Mouse (Mus musculus): ENCODE results near the gene Ssh3. TPM values are rescaled to one million over a fixed set of nuclear protein-coding genes. Genes with fewer than 3 reads are reported as not detected.

Gene Ssh3
- polyA plus RNA-seq (2016; fragmentation: Nextera tagmentation; extraction: Ambion mirVana), result 4.2 and 4.5 TPM in 2 replicates

DNA sequence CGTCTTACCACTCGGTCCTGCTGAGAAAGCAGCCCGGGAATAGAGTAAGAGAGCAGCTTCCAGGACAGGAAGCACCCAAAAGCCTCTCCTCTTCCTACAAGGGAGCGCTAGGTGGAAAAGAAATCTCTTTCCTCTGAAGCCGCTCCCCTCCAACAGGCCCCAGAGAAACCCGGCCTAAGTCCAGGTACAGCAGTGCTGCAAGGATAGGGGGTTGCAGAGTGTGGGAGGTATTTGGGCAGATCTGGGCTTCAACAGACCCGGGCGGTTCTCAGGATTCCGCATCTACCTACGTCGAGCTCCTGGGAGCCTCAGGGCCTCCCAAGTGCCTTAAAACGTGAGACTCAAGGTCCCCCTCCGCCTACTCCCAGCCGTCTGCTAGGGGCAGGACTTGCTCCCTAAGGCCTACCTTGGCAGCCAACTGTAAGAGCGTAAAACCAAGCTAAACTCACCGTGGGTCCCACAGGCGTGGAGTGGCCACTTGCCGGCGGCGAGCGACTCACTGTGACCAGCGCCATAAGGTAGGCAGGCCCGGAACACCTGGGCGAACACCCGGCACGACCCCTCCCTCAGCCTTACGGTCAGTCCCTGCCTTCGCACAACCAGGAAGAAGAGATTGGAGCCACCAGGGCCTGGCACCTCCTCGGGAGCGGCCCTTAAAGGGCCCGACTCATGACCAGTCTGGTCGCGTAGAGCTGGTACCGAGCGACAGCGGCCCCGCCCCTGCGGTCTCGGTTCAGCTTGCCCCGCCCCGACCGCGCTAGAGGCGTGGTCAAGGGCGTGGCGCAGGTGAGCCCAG is at the start of gene Ssh3:
TSS of gene Ssh3 (minus strand) at position 615 of the 796 bp plus-strand sequence.
- peak; percentile 62 for DNase-seq (ENCODE audit: low spot score)
- Histone ChIP-seq H3K4me1 (peaks cover 12% of the 10 kb centered on the region), H3K36me3 (replicated peaks) (peaks cover 6% of the 10 kb centered on the region; the same call in 1 of the 2 replicates), H3K27ac (replicated peaks) (0 out of 2 replicates have a peak within 1 kb of the TSS, but pooled peaks have one; percentile 26), H3K9me3 (no peaks in the 10 kb centered on the region), H3K4me3 (peak within 1 kb of the TSS; percentile 61), H3K27me3 (replicated peaks; ENCODE audit: low read depth, poor library complexity, severe bottlenecking) (peaks cover 61% of the 10 kb centered on the region)
- 4% methylated on average over 46 of the region's 46 CpGs for WGBS

DNA sequence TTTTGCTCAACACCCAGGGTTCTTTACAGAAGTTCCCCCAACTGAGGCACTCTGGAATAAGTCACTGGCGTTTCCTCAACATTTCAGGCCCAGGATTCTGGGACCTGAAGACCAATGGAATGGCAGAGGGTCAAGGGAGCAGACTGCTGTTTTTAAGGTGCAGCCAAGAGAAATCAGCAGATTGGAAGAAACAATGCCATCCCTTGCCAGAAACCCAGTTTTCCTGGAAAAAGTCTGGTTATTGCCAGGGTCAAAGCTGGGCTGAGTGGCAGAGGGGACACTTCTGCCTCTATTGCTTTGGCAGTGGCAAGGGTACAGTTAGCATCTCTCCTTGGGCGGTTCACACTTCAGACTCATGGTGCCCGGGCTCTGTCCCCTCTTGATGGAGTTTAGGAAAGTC is 48.2 kb upstream of the Ssh3 start:
- peaks cover 72% of the 10 kb centered on the region for H3K36me3 ChIP-seq (replicated peaks)
- WGBS, result 91% methylated on average over 3 of the region's 3 CpGs
- H3K4me3 ChIP-seq, result no peak overlapping the region
- no peaks in the 10 kb centered on the region for H3K9me3 ChIP-seq
- H3K27ac ChIP-seq (replicated peaks), result no peak overlapping the region
- peak; percentile 6 for DNase-seq (ENCODE audit: low spot score)
- H3K27me3 ChIP-seq (replicated peaks; ENCODE audit: low read depth, poor library complexity, severe bottlenecking), result no peaks in the 10 kb centered on the region
- H3K4me1 ChIP-seq, result no peaks in the 10 kb centered on the region

DNA sequence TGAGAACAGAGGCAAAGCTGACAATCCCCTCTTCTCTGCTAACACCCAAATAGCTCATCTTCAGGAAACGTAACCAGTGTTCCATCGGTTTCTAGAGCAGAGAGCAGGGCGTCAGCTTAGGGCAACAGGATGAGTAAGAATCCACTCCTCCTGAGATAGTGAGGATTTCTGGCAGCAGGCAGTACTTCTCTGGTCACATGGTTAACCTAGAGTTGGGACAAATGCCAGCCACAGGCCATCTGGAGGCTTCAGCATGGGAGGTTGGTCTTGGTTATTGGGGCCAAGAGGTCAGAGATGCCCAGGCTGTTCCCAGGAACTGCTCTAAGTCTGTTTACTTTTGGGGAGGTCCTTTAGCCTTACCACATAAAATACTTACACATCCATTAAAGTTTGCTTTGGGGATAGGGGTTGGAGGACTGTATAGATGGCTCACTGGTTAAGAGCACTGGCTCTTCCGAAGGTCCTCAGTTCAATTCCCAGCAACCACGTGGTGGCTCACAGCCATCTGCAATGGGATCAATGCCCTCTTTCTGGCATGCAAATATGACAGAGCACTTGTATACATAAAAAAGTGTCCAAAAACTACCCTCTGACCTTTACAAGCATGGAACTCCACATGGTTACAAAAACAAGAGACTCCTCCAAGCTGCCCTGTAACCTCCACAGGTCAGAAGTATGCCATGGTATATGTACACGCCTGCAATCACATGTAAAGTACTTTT is 46.4 kb upstream of the Ssh3 start:
- H3K9me3 ChIP-seq, result no peaks in the 10 kb centered on the region
- no peak overlapping the region for H3K4me3 ChIP-seq
- H3K27me3 ChIP-seq (replicated peaks; ENCODE audit: low read depth, poor library complexity, severe bottlenecking), result no peaks in the 10 kb centered on the region
- H3K4me1 ChIP-seq, result no peaks in the 10 kb centered on the region
- DNase-seq (ENCODE audit: low spot score), result no peak
- H3K27ac ChIP-seq (replicated peaks), result no peak overlapping the region
- WGBS, result 83% methylated on average over 6 of the region's 6 CpGs
- peaks cover 56% of the 10 kb centered on the region for H3K36me3 ChIP-seq (replicated peaks)

DNA sequence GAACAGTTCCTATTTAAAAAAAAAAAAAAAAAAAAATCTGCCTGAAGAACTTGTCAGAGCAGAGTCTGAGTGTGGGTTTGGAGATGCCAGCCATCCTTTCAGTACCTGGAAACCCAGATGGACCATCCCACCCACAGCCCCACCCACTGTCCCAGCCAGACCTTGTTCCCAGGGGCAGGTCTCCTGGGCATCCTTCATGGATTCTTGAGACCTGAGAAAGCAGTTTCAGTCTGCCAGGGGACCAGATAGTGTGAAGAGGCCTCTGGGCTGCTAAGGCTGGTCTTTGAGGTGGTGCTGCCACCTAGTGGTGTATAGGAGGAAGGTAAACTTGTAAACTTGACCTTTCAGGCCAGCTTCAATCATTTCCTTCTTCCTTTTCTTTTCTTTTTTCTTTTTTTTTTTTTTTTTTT is 40.8 kb upstream of the Ssh3 start:
- peaks cover 13% of the 10 kb centered on the region for H3K4me1 ChIP-seq
- H3K27me3 ChIP-seq (replicated peaks; ENCODE audit: low read depth, poor library complexity, severe bottlenecking), result no peaks in the 10 kb centered on the region
- no peak overlapping the region for H3K4me3 ChIP-seq
- H3K27ac ChIP-seq (replicated peaks), result no peak overlapping the region
- peaks cover 5% of the 10 kb centered on the region for H3K36me3 ChIP-seq (replicated peaks)
- H3K9me3 ChIP-seq, result no peaks in the 10 kb centered on the region
- peak; percentile 69 for DNase-seq (ENCODE audit: low spot score)

DNA sequence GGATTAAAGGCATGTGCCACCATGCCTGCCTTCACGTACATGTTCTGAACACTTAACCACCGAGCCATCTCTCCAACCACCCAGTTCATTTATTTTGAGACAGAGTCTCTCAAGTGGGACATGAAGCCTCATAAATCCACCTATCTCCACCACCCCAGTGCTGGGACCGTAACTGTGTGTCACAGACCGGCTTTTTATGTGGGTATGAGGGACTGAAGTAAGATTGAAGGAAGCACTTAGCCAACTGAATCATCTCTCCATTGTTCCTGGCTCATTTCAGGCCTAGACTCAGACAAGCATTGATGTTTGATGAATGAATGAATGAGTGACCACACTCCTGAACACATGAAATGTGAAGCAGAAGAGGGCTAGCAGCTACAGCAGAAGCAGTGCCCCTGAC is 40.3 kb upstream of the Ssh3 start:
- WGBS, result 92% methylated on average over 4 of the region's 4 CpGs
- Histone ChIP-seq H3K27ac (replicated peaks) (no peak overlapping the region), H3K27me3 (replicated peaks; ENCODE audit: low read depth, poor library complexity, severe bottlenecking) (no peaks in the 10 kb centered on the region), H3K36me3 (replicated peaks) (peaks cover 5% of the 10 kb centered on the region), H3K4me1 (peaks cover 18% of the 10 kb centered on the region), H3K4me3 (no peak overlapping the region), H3K9me3 (no peaks in the 10 kb centered on the region)
- DNase-seq (ENCODE audit: low spot score), result no peak

DNA sequence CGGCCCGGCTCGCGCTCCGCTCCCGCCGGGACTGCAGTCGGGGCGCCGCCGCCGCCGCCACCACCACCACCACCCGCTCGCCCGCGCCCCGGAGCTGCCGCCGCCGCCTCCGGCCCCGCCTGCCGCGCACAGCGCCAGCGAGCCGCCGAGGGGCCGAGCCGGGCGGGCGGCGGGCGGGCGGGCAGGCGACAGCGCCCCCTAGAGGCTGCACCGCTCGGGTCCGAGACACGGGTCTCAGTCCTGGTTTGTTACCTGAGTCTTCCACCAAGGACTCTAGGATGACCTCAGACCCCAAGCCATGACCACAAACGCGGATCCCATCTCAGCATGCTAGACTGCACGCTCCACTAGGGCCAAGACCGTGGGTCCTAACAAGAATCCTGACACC is 37.2 kb upstream of the Ssh3 start, which contains the start of gene Grk2:
TSS of gene Grk2 (minus strand) at position 33 of the 388 bp plus-strand sequence.
- H3K36me3 ChIP-seq (replicated peaks), result no peaks in the 10 kb centered on the region
- H3K9me3 ChIP-seq, result no peaks in the 10 kb centered on the region
- peak within 1 kb of the TSS; percentile 96 for H3K4me3 ChIP-seq
- H3K27ac ChIP-seq (replicated peaks), result peak within 1 kb of the TSS; percentile 94
- DNase-seq (ENCODE audit: low spot score), result peak; percentile 90
- no peaks in the 10 kb centered on the region for H3K27me3 ChIP-seq (replicated peaks; ENCODE audit: low read depth, poor library complexity, severe bottlenecking)
- H3K4me1 ChIP-seq, result peaks cover 49% of the 10 kb centered on the region
- WGBS, result 9% methylated on average over 46 of the region's 46 CpGs

DNA sequence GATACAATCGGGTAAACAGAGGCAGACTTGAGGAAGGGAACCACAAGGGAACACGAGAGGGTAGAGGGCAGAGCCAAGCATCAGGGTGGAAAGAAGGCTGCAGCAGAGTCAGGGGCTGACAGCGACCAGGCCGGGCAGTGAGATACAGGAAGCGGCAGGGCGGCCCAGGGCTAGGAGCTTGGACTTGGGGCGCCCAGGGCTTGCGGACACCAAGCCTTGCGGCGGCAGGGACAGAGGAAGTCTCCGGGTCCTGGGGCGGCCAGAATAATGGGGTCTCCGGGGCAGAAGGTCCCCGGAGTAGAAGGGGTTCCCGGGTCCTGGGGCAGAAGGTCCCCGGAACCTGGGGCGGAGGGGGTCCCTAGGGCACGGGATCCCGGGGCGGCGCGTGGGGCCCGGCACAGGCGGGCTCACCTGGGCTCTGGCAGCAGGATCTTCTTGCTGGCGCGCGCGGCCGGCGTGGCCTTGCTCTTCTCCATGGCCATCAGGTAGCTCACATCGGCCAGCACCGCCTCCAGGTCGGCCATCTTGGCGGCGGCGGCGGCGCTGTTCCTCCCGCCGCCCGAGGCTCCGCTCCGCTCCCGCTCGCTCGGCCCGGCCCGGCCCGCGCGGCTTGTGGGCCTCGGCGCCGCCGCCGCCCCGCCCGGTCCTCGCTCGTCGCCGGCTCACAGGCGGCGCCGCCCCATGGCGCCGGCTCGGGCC is 36.7 kb upstream of the Ssh3 start:
- Histone ChIP-seq H3K36me3 (replicated peaks) (no peaks in the 10 kb centered on the region; the same call in 1 of the 2 replicates), H3K9me3 (no peaks in the 10 kb centered on the region), H3K4me1 (peaks cover 55% of the 10 kb centered on the region), H3K27ac (replicated peaks) (peak overlapping the region; percentile 94), H3K4me3 (peak overlapping the region; percentile 96), H3K27me3 (replicated peaks; ENCODE audit: low read depth, poor library complexity, severe bottlenecking) (no peaks in the 10 kb centered on the region)
- 2% methylated on average over 68 of the region's 68 CpGs for WGBS
- DNase-seq (ENCODE audit: low spot score), result peak; percentile 74

DNA sequence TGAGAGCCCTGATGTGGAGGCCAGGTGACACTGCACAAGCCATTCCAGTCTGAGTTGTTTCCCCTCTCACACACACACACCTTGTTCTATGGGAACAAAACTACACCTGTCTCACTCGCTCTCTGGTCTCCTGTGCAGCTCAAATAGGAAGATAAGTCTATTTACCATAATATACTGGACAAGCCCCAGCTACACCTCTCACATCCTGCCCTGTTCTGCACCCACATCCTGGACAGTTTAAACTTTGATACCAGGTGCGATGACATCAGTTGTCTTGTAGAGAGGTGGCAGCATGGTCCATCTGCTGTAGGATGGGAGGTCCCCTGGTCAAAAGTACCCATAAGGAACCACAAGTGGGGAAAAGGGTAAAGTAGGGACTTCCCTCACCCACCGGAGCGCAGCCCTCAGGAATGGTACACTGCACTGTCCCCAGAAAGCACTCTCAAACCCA is 35.9 kb upstream of the Ssh3 start:
- 58% methylated on average over 4 of the region's 4 CpGs for WGBS
- H3K36me3 ChIP-seq (replicated peaks), result no peaks in the 10 kb centered on the region; the same call in 1 of the 2 replicates
- peak overlapping the region; percentile 94 for H3K27ac ChIP-seq (replicated peaks)
- H3K9me3 ChIP-seq, result no peaks in the 10 kb centered on the region
- peak overlapping the region; percentile 96 for H3K4me3 ChIP-seq
- no peak for DNase-seq (ENCODE audit: low spot score)
- H3K27me3 ChIP-seq (replicated peaks; ENCODE audit: low read depth, poor library complexity, severe bottlenecking), result no peaks in the 10 kb centered on the region
- H3K4me1 ChIP-seq, result peaks cover 62% of the 10 kb centered on the region

DNA sequence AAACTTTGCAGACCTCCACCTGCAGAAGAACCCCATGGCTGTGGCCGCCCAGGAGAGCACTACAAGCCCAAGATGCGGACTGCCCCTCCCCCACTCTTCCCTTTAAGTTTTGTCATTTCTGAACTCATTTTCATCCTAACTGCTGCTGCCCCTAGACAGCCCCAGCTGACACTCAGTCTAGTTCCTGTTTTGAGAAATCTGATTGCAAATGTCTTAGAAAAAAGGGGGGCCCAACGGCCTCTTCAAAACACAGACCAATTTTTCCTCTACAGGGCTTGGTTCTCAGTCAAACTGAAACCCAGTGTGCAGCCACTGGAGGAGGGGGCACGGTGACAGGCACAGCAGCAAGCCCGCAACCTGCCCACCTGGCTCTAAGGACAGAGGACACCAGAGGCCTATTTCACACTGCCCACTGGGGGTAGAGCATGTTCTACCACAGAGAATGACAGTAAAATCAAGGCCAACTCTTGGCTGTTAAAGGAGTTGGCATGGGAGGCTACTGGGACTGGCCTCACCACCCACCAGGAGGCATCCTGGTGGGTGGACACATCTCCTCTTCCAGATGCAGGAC is 35.4 kb upstream of the Ssh3 start:
- no peak for DNase-seq (ENCODE audit: low spot score)
- Histone ChIP-seq H3K9me3 (no peaks in the 10 kb centered on the region), H3K4me3 (peak overlapping the region; percentile 96), H3K27ac (replicated peaks) (peak overlapping the region; percentile 30; the same call in 1 of the 2 replicates), H3K36me3 (replicated peaks) (no peaks in the 10 kb centered on the region; the same call in 1 of the 2 replicates), H3K27me3 (replicated peaks; ENCODE audit: low read depth, poor library complexity, severe bottlenecking) (no peaks in the 10 kb centered on the region), H3K4me1 (peaks cover 62% of the 10 kb centered on the region)
- 77% methylated on average over 5 of the region's 5 CpGs for WGBS

DNA sequence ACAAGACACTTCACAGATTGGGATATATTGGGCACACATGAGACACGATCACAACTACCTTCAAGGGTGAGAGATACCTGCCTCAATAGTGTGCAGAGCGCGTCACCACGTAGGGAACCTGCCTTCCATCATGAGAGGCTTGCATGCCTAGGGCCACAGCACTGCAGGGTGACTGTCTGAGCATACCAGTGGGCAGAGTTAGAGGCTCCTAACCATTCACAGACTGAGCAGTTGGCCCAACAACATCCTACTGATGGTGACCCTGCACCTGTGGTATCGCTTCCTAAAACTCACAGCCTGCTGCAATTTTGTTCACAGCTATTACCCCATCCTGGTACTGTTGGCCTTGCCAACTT is 34.6 kb upstream of the Ssh3 start:
- H3K27me3 ChIP-seq (replicated peaks; ENCODE audit: low read depth, poor library complexity, severe bottlenecking), result no peaks in the 10 kb centered on the region
- H3K4me3 ChIP-seq, result no peak overlapping the region
- WGBS, result 92% methylated on average over 5 of the region's 5 CpGs
- H3K27ac ChIP-seq (replicated peaks), result no peak overlapping the region
- no peaks in the 10 kb centered on the region for H3K9me3 ChIP-seq
- peaks cover 62% of the 10 kb centered on the region for H3K4me1 ChIP-seq
- no peaks in the 10 kb centered on the region; the same call in 1 of the 2 replicates for H3K36me3 ChIP-seq (replicated peaks)
- no peak for DNase-seq (ENCODE audit: low spot score)

DNA sequence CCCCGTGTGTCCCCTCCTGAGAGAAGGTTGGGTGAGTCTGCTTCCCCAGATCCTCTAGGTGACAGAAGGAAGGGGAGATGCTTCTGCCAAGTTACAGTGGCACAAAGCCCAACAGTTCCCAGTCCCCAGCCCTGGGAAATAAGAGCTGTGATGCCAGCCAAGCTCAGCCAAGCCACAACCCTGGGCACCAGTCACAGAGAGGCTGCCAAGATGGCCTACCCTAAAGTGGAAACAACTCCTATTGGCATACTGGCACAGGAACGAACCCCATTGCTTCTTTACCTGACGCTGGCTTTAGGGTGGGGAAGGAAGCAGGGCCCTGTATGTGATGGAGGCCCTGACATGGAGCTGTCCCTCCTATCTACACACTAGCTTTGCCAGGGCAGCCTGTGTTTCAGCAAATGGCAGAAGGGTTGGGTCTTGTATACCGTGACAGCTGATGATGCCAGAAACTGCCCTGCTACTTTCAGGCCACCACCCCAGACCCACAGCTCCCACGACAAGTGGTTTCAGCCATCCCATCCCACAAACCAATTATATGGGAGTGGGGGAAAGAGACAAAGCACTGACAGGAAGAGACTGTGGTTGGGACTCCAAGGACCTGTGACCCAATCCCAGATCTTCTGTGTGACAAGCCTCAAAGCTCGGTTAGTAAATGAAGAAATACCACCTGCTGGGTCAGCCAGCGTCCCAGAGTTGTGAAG is 34.1 kb upstream of the Ssh3 start:
- H3K27ac ChIP-seq (replicated peaks), result peak overlapping the region; percentile 79
- WGBS, result 75% methylated on average over 7 of the region's 7 CpGs
- H3K36me3 ChIP-seq (replicated peaks), result peaks cover 4% of the 10 kb centered on the region
- H3K27me3 ChIP-seq (replicated peaks; ENCODE audit: low read depth, poor library complexity, severe bottlenecking), result no peaks in the 10 kb centered on the region
- DNase-seq (ENCODE audit: low spot score), result no peak
- peak overlapping the region; percentile 43 for H3K4me3 ChIP-seq
- H3K4me1 ChIP-seq, result peaks cover 64% of the 10 kb centered on the region
- H3K9me3 ChIP-seq, result no peaks in the 10 kb centered on the region

Measured in embryonic facial prominence, embryonic 10.5 days (tissue).